Mouse (Mus musculus): ENCODE data around the gene Elmo1.

DNA sequence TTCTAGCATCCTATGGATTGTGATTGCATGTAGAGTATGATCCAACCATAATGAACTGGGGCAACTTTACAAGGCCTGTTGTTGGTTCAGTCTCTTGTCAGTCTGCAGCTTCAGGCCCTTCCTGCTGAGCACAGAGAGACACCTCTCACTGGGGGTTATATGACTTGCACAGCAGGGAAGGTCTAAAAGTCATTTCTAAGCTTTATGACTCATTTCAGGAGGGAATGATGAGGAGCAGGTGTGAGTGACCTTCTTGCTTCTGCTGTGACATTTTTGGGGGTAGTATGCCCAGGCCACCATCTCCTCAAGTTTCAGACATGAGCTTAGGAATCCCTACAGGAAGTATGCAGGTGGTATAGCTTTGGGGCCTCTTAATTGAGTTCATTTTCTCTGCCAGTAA, 46.4 kb downstream of the Elmo1 start:
- no peak for TF ChIP-seq CTCF (IDR thresholded peaks at IDR 0.05; ENCODE audit: borderline replicate concordance, control insufficient read depth, extremely low read depth, insufficient read depth, low read length, poor library complexity)
- no peak for TF ChIP-seq POLR2A (IDR thresholded peaks at IDR 0.05; ENCODE audit: control insufficient read depth, extremely low read depth, insufficient read depth, low read length, poor library complexity)

Measured in thymus, adult 2 months (tissue).